ENCODE assay signal across 9 mouse cellular contexts in the genomic region with DNA sequence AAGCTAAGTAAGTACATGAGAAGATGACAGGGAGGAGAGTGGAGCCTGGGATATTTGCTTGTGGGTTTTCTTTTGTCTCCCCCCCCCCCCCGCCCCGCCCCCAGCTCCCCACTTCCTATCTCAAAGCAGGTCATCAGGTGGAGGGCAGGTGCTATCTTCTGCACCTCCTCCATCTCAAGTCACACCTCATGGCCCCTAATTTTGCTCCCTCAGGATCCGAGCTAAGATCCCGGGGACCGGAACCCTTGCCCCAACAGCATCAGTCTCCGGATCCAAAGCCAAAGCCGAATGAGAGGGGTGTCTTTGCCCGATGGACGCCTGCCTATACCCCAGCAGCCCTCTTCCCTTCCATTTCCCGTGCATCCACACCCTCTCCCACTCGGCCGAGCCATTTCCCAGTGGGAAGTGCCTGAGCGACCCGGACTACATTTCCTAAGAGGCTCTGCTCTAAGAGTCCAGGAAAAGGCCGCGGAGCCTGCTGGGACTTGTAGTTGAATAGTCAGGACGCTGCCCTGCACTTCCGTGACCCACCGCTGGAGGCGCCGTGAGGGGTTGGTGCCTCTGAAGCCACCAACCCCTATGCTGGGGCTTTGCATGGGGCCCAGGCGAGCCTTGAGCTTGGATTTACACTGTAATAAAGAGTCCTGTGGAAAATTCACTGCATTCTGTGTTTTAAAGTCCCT. TPM values are rescaled to one million over a fixed set of nuclear protein-coding genes. Genes with fewer than 3 reads are reported as not detected.
DNase-seq lines count a peak whose midpoint lies in the region; ATAC-seq lines count a peak whose summit lies in the region.
"Had no signal": no experiment of that assay in that cellular context is flagged by ENCODE, and none has a peak within 500 bp of the region (broad histone marks: within the 10 kb centered on the region; RNA-seq: fewer than 3 reads in every experiment).

No protein-coding gene starts in this region.

- peak overlapping the region; percentile 45; the same call in 1 of the 2 replicates for H3K4me2 ChIP-seq in forebrain, embryonic 11.5 days (ENCODE audit: low read depth, low read length, severe bottlenecking)
- peak overlapping the region; percentile 79 for H3K4me2 ChIP-seq in heart, embryonic 16.5 days (ENCODE audit: low read depth, low read length)
- peak overlapping the region; percentile 76 for H3K4me2 ChIP-seq in liver, embryonic 13.5 days
- H3K4me2 ChIP-seq in neural tube, embryonic 11.5 days (ENCODE audit: low read depth) = peak overlapping the region; percentile 38
- H3K4me2 ChIP-seq in stomach, embryonic 16.5 days (ENCODE audit: low read depth, low read length) = peak overlapping the region; percentile 47

- WGBS in forebrain, embryonic 11.5 days = 13% methylated on average over 20 of the region's 22 CpGs
- 14% methylated on average over 20 of the region's 22 CpGs for WGBS in heart, embryonic 16.5 days
- WGBS in liver, embryonic 13.5 days (ENCODE audit: insufficient replicate concordance) = 10% methylated on average over 21 of the region's 22 CpGs
- 15% methylated on average over 21 of the region's 22 CpGs for WGBS in neural tube, embryonic 11.5 days
- WGBS in stomach, embryonic 16.5 days = 11% methylated on average over 20 of the region's 22 CpGs

- ATAC-seq in forebrain, embryonic 11.5 days (replicated peaks; ENCODE audit: low FRiP score) = peak; percentile 83
- ATAC-seq in heart, embryonic 16.5 days (replicated peaks; ENCODE audit: extremely low read depth, insufficient read depth, low FRiP score) = peak; percentile 58
- peak; percentile 47 for ATAC-seq in liver, embryonic 13.5 days (ENCODE audit: low read depth)
- peak; percentile 56 for ATAC-seq in neural tube, embryonic 11.5 days (ENCODE audit: insufficient read depth, low FRiP score, low TSS enrichment)
- peak; percentile 80 for ATAC-seq in stomach, embryonic 16.5 days (ENCODE audit: insufficient read depth, low FRiP score)

- no peaks in the 10 kb centered on the region for H3K36me3 ChIP-seq in forebrain, embryonic 11.5 days (ENCODE audit: control insufficient read depth, insufficient read depth, low read length)
- no peaks in the 10 kb centered on the region for H3K36me3 ChIP-seq in heart, embryonic 16.5 days (ENCODE audit: control insufficient read depth, insufficient read depth)
- H3K36me3 ChIP-seq in liver, embryonic 13.5 days = no peaks in the 10 kb centered on the region
- no peaks in the 10 kb centered on the region; the same call in 1 of the 2 replicates for H3K36me3 ChIP-seq in neural tube, embryonic 11.5 days (ENCODE audit: control insufficient read depth, insufficient read depth, low read length)
- H3K36me3 ChIP-seq in stomach, embryonic 16.5 days (ENCODE audit: control insufficient read depth, insufficient read depth, low read length) = no peaks in the 10 kb centered on the region

- peak; percentile 88 to 94 for DNase-seq in CD8-positive naive resting alpha-beta T cell, adult 2 months (ENCODE audit: low read depth in 2 of 2, low spot score in 2 of 2)
- peak; percentile 79 for DNase-seq in c-Kit-positive CD71-positive TER-119-negative erythroid progenitor cells, embryonic 14.5 days (ENCODE audit: low read depth)
- peak; percentile 97 for DNase-seq in forebrain, embryonic 11.5 days (ENCODE audit: low spot score)
- peak; percentile 97 to 99 for DNase-seq in kidney, postnatal 25 days
- DNase-seq in liver, embryonic 13.5 days = peak; percentile 81
- peak; percentile 94 for DNase-seq in neural tube, embryonic 11.5 days (ENCODE audit: low spot score)

- peaks cover 9% of the 10 kb centered on the region for H3K4me1 ChIP-seq in forebrain, embryonic 11.5 days (replicated peaks; ENCODE audit: control insufficient read depth, insufficient read depth, low read length)
- peaks cover 12% of the 10 kb centered on the region for H3K4me1 ChIP-seq in heart, embryonic 16.5 days (ENCODE audit: control insufficient read depth, insufficient read depth, low read length)
- H3K4me1 ChIP-seq in liver, embryonic 13.5 days (replicated peaks) = peaks cover 42% of the 10 kb centered on the region
- H3K4me1 ChIP-seq in neural tube, embryonic 11.5 days (ENCODE audit: control insufficient read depth, insufficient read depth, low read length) = peaks cover 11% of the 10 kb centered on the region
- peaks cover 9% of the 10 kb centered on the region; the same call in 1 of the 2 replicates for H3K4me1 ChIP-seq in stomach, embryonic 16.5 days (ENCODE audit: control insufficient read depth, insufficient read depth, low read length)

- peak overlapping the region; percentile 20; the same call in 1 of the 2 replicates for H3K9ac ChIP-seq in forebrain, embryonic 11.5 days (ENCODE audit: low read length)
- peak overlapping the region; percentile 15; the same call in 1 of the 2 replicates for H3K9ac ChIP-seq in heart, embryonic 16.5 days (ENCODE audit: low read length)
- peak overlapping the region; percentile 61 for H3K9ac ChIP-seq in liver, embryonic 13.5 days
- no peak overlapping the region for H3K9ac ChIP-seq in neural tube, embryonic 11.5 days (ENCODE audit: low read length)
- peak overlapping the region; percentile 56; the same call in 1 of the 2 replicates for H3K9ac ChIP-seq in stomach, embryonic 16.5 days (ENCODE audit: low read length)

- H3K4me3 ChIP-seq in forebrain, embryonic 11.5 days (ENCODE audit: low read depth, low read length) = peak overlapping the region; percentile 21; the same call in 1 of the 2 replicates
- H3K4me3 ChIP-seq in heart, embryonic 16.5 days (ENCODE audit: low read length) = peak overlapping the region; percentile 46
- H3K4me3 ChIP-seq in liver, embryonic 13.5 days (replicated peaks) = peak overlapping the region; percentile 55
- H3K4me3 ChIP-seq in neural tube, embryonic 11.5 days (ENCODE audit: low read depth, low read length) = no peak overlapping the region
- peak overlapping the region; percentile 37 for H3K4me3 ChIP-seq in stomach, embryonic 16.5 days (replicated peaks; ENCODE audit: low read length)

- no peak overlapping the region for H3K27ac ChIP-seq in forebrain, embryonic 11.5 days (ENCODE audit: low read depth, low read length)
- H3K27ac ChIP-seq in heart, embryonic 16.5 days (ENCODE audit: low read length) = no peak overlapping the region
- no peak overlapping the region for H3K27ac ChIP-seq in liver, embryonic 13.5 days
- no peak overlapping the region for H3K27ac ChIP-seq in neural tube, embryonic 11.5 days (ENCODE audit: low read depth, low read length)
- H3K27ac ChIP-seq in stomach, embryonic 16.5 days (ENCODE audit: low read length) = no peak overlapping the region

- H3K9me3 ChIP-seq in forebrain, embryonic 11.5 days (ENCODE audit: control insufficient read depth, low read length) = no peaks in the 10 kb centered on the region
- H3K9me3 ChIP-seq in heart, embryonic 16.5 days (replicated peaks; ENCODE audit: control insufficient read depth, low read length) = no peaks in the 10 kb centered on the region
- no peaks in the 10 kb centered on the region for H3K9me3 ChIP-seq in liver, embryonic 13.5 days (replicated peaks)
- H3K9me3 ChIP-seq in neural tube, embryonic 11.5 days (ENCODE audit: control insufficient read depth, low read length) = 0 out of 2 replicates have a peak, but pooled peaks cover 2% of the 10 kb centered on the region
- H3K9me3 ChIP-seq in stomach, embryonic 16.5 days (replicated peaks; ENCODE audit: control insufficient read depth, low read length) = no peaks in the 10 kb centered on the region

- H3K27me3 ChIP-seq in forebrain, embryonic 11.5 days (ENCODE audit: control insufficient read depth, insufficient read depth, low read length) = no peaks in the 10 kb centered on the region
- no peaks in the 10 kb centered on the region for H3K27me3 ChIP-seq in heart, embryonic 16.5 days (ENCODE audit: control insufficient read depth, insufficient read depth, low read length)
- no peaks in the 10 kb centered on the region for H3K27me3 ChIP-seq in liver, embryonic 13.5 days
- H3K27me3 ChIP-seq in neural tube, embryonic 11.5 days (ENCODE audit: control insufficient read depth, insufficient read depth, low read length) = no peaks in the 10 kb centered on the region
- H3K27me3 ChIP-seq in stomach, embryonic 16.5 days (ENCODE audit: control insufficient read depth, insufficient read depth, low read length) = no peaks in the 10 kb centered on the region

RNA-seq across cellular contexts. Expression of a gene that starts 13.2 kb away (rescaled TPM):
- 47.3 and 54.7 TPM in 2 replicates for polyA plus RNA-seq in forebrain, embryonic 11.5 days (2014; fragmentation: Nextera tagmentation; extraction: Ambion mirVana)
- polyA plus RNA-seq in heart, embryonic 16.5 days (2015; fragmentation: Nextera tagmentation; extraction: Ambion mirVana) = 27.4 and 28.5 TPM in 2 replicates
- polyA plus RNA-seq in liver, embryonic 13.5 days (2015; fragmentation: Nextera tagmentation; extraction: Ambion mirVana) = 4.0 and 4.1 TPM in 2 replicates
- 58.2 and 60.2 TPM in 2 replicates for polyA plus RNA-seq in neural tube, embryonic 11.5 days (2014; fragmentation: Nextera tagmentation; extraction: Ambion mirVana)
- polyA plus RNA-seq in stomach, embryonic 16.5 days (2015; fragmentation: Nextera tagmentation; extraction: Ambion mirVana) = 14.8 and 21.7 TPM in 2 replicates

RNA-seq across cellular contexts. Expression of a gene that starts 14.2 kb away (rescaled TPM):
- not detected in 2 replicates for polyA plus RNA-seq in forebrain, embryonic 11.5 days (2014; fragmentation: Nextera tagmentation; extraction: Ambion mirVana)
- polyA plus RNA-seq in heart, embryonic 16.5 days (2015; fragmentation: Nextera tagmentation; extraction: Ambion mirVana) = 0.24 and 0.34 TPM in 2 replicates
- 0.03 TPM in 1 of 2 replicates, not detected in the other for polyA plus RNA-seq in liver, embryonic 13.5 days (2015; fragmentation: Nextera tagmentation; extraction: Ambion mirVana)
- 0.07 TPM in 1 of 2 replicates, not detected in the other for polyA plus RNA-seq in neural tube, embryonic 11.5 days (2014; fragmentation: Nextera tagmentation; extraction: Ambion mirVana)
- polyA plus RNA-seq in stomach, embryonic 16.5 days (2015; fragmentation: Nextera tagmentation; extraction: Ambion mirVana) = 0.25 and 0.27 TPM in 2 replicates

RNA-seq across cellular contexts. Expression of a gene that starts 15.8 kb away (rescaled TPM):
- polyA plus RNA-seq in forebrain, embryonic 11.5 days (2014; fragmentation: Nextera tagmentation; extraction: Ambion mirVana) = 0.44 TPM in 1 of 2 replicates, not detected in the other
- 0.11 TPM in 1 of 2 replicates, not detected in the other for polyA plus RNA-seq in heart, embryonic 16.5 days (2015; fragmentation: Nextera tagmentation; extraction: Ambion mirVana)
- polyA plus RNA-seq in liver, embryonic 13.5 days (2015; fragmentation: Nextera tagmentation; extraction: Ambion mirVana) = not detected in 2 replicates
- polyA plus RNA-seq in neural tube, embryonic 11.5 days (2014; fragmentation: Nextera tagmentation; extraction: Ambion mirVana) = not detected in 2 replicates
- 0.17 TPM in 1 of 2 replicates, not detected in the other for polyA plus RNA-seq in stomach, embryonic 16.5 days (2015; fragmentation: Nextera tagmentation; extraction: Ambion mirVana)
- polyA plus RNA-seq: gonadal fat pad, adult 2 months had no signal

RNA-seq across cellular contexts. Expression of a gene that starts 24.0 kb away (rescaled TPM):
- 52.8 and 53.0 TPM in 2 replicates for polyA plus RNA-seq in forebrain, embryonic 11.5 days (2014; fragmentation: Nextera tagmentation; extraction: Ambion mirVana)
- 84.0 and 86.1 TPM in 2 replicates for polyA plus RNA-seq in heart, embryonic 16.5 days (2015; fragmentation: Nextera tagmentation; extraction: Ambion mirVana)
- 45.6 and 46.7 TPM in 2 replicates for polyA plus RNA-seq in liver, embryonic 13.5 days (2015; fragmentation: Nextera tagmentation; extraction: Ambion mirVana)
- polyA plus RNA-seq in neural tube, embryonic 11.5 days (2014; fragmentation: Nextera tagmentation; extraction: Ambion mirVana) = 54.6 and 57.6 TPM in 2 replicates
- polyA plus RNA-seq in stomach, embryonic 16.5 days (2015; fragmentation: Nextera tagmentation; extraction: Ambion mirVana) = 77.8 and 85.6 TPM in 2 replicates

RNA-seq across cellular contexts. Expression of a gene that starts 48.9 kb away (rescaled TPM):
- 94.4 and 100 TPM in 2 replicates for polyA plus RNA-seq in forebrain, embryonic 11.5 days (2014; fragmentation: Nextera tagmentation; extraction: Ambion mirVana)
- polyA plus RNA-seq in heart, embryonic 16.5 days (2015; fragmentation: Nextera tagmentation; extraction: Ambion mirVana) = 61.0 and 62.4 TPM in 2 replicates
- polyA plus RNA-seq in liver, embryonic 13.5 days (2015; fragmentation: Nextera tagmentation; extraction: Ambion mirVana) = 19.1 and 21.0 TPM in 2 replicates
- 91.8 and 93.3 TPM in 2 replicates for polyA plus RNA-seq in neural tube, embryonic 11.5 days (2014; fragmentation: Nextera tagmentation; extraction: Ambion mirVana)
- polyA plus RNA-seq in stomach, embryonic 16.5 days (2015; fragmentation: Nextera tagmentation; extraction: Ambion mirVana) = 61.4 and 66.5 TPM in 2 replicates
